Mouse (Mus musculus) forebrain, embryonic 13.5 days (tissue): ENCODE data around the gene Cdk5r1. TPM values are rescaled to one million over a fixed set of nuclear protein-coding genes. Genes with fewer than 3 reads are reported as not detected.

Experiments used
- ATAC-seq: fragments of 200-750 bp; cut with Nextera tagmentation; 2 replicates; pipeline ENCODE4 v1.8.0; 2017
- H3K27ac ChIP-seq: fragments of 300-500 bp; sonication (generic); 2 replicates; pipeline ENCODE4 v1.5.1; 2015; ENCODE audit warnings: inconsistent platforms, mild to moderate bottlenecking, moderate library complexity
- H3K27me3 ChIP-seq: fragments of 300-500 bp; sonication (generic); 2 replicates; pipeline ENCODE4 v1.6.1; 2015; ENCODE audit warnings: mild to moderate bottlenecking, inconsistent platforms
- H3K36me3 ChIP-seq: fragments of 300-500 bp; sonication (generic); 2 replicates; pipeline ENCODE4 v1.6.1; 2015; ENCODE audit warnings: mild to moderate bottlenecking, inconsistent platforms; ENCODE audit not compliant: poor library complexity, severe bottlenecking
- H3K4me1 ChIP-seq: fragments of 300-500 bp; sonication (generic); 2 replicates; pipeline ENCODE4 v1.6.1; 2015; ENCODE audit warnings: inconsistent platforms
- H3K4me2 ChIP-seq: fragments of 300-500 bp; sonication (generic); 2 replicates; pipeline ENCODE4 v1.6.1; 2015; ENCODE audit warnings: inconsistent platforms, mild to moderate bottlenecking, moderate library complexity
- H3K4me3 ChIP-seq: fragments of 300-500 bp; sonication (generic); 2 replicates; pipeline ENCODE4 v1.5.1; 2015; ENCODE audit warnings: mild to moderate bottlenecking, inconsistent platforms
- H3K9ac ChIP-seq: fragments of 300-500 bp; sonication (generic); 2 replicates; pipeline ENCODE4 v1.6.1; 2015; ENCODE audit warnings: mild to moderate bottlenecking, inconsistent platforms
- H3K9me3 ChIP-seq: fragments of 300-500 bp; sonication (generic); replicated peaks from 2 replicates; pipeline ENCODE4 v1.6.1; 2016; ENCODE audit warnings: inconsistent platforms
- whole genome bisulfite sequencing: fragments of 180-500 bp; shearing (Covaris S2); methylation state at CpG from one replicate; pipeline ENCODE4 v1.1.7; 2015; 5-methylcytosine and 5-hydroxymethylcytosine counted together
- polyA plus RNA-seq: library from polyadenylated mRNA; unstranded; fragments of >200 nt; fragmentation: Nextera tagmentation; extraction: Ambion mirVana; gene quantifications from 2 replicates; pipeline ENCODE4 v1.2.1, GENCODE M21; 2015

Cdk5r1 gene
- polyA plus RNA-seq, 1 experiment from 2014 or later, result 67.9 TPM

- H3K4me2 ChIP-seq, result peak overlapping the region; percentile 12
- no peaks in the 10 kb centered on the region for H3K36me3 ChIP-seq
- no peaks in the 10 kb centered on the region for H3K9me3 ChIP-seq
- ATAC-seq, result no peak
- H3K27ac ChIP-seq, result peak overlapping the region; percentile 57
- H3K4me1 ChIP-seq, result peaks cover 74% of the 10 kb centered on the region
- no peaks in the 10 kb centered on the region for H3K27me3 ChIP-seq
- WGBS, result 44% methylated on average over 19 of the region's 19 CpGs
- no peak overlapping the region for H3K4me3 ChIP-seq
- H3K9ac ChIP-seq, result 0 out of 2 replicates have a peak overlapping the region, but pooled peaks have one; percentile 19
Measured at GRCm38 (mm10) chr11:80508361-80509175, 31.7 kb downstream of the Cdk5r1 start.

- H3K36me3 ChIP-seq, result no peaks in the 10 kb centered on the region
- H3K4me1 ChIP-seq, result peaks cover 76% of the 10 kb centered on the region
- 72% methylated on average over 5 of the region's 5 CpGs for WGBS
- ATAC-seq, result no peak
- 0 out of 2 replicates have a peak overlapping the region, but pooled peaks have one; percentile 19 for H3K9ac ChIP-seq
- no peaks in the 10 kb centered on the region for H3K27me3 ChIP-seq
- H3K27ac ChIP-seq, result peak overlapping the region; percentile 54
- H3K9me3 ChIP-seq, result no peaks in the 10 kb centered on the region
- no peak overlapping the region for H3K4me3 ChIP-seq
- H3K4me2 ChIP-seq, result peak overlapping the region; percentile 12
Measured at GRCm38 (mm10) chr11:80509176-80509506, 32.3 kb downstream of the Cdk5r1 start.

DNA sequence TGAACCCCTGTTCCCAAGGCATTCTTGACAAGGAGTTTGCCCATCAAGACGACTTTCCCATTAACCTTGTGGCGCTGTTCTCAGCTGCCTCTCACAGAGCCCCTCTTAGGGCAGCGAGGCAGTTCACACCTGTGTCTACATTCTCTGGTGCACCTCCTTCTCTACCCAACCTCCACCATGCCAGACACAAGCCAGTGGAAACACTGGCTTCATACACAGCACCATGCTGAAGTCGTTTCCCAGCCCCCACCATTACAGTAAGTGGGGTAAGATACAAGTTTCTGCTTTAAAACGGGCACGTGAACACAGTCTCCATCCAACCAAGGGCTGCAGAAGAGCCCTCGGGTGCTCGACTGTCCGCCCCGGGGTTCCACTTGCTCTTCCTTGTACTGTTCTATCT is 33.3 kb downstream of the Cdk5r1 start:
- Histone ChIP-seq H3K9me3 (no peaks in the 10 kb centered on the region), H3K27me3 (no peaks in the 10 kb centered on the region), H3K36me3 (no peaks in the 10 kb centered on the region), H3K9ac (no peak overlapping the region), H3K4me3 (no peak overlapping the region), H3K4me1 (peaks cover 72% of the 10 kb centered on the region), H3K27ac (no peak overlapping the region), H3K4me2 (no peak overlapping the region)
- no peak for ATAC-seq
- 84% methylated on average over 10 of the region's 10 CpGs for WGBS

- Histone ChIP-seq H3K4me3 (no peak overlapping the region), H3K4me1 (peaks cover 80% of the 10 kb centered on the region), H3K9ac (0 out of 2 replicates have a peak overlapping the region, but pooled peaks have one; percentile 5), H3K27ac (0 out of 2 replicates have a peak overlapping the region, but pooled peaks have one; percentile 5), H3K27me3 (no peaks in the 10 kb centered on the region), H3K36me3 (no peaks in the 10 kb centered on the region), H3K4me2 (no peak overlapping the region), H3K9me3 (no peaks in the 10 kb centered on the region)
- WGBS, result 59% methylated on average over 19 of the region's 19 CpGs
- ATAC-seq, result no peak
Measured at GRCm38 (mm10) chr11:80512313-80513056, 35.7 kb downstream of the Cdk5r1 start.

DNA sequence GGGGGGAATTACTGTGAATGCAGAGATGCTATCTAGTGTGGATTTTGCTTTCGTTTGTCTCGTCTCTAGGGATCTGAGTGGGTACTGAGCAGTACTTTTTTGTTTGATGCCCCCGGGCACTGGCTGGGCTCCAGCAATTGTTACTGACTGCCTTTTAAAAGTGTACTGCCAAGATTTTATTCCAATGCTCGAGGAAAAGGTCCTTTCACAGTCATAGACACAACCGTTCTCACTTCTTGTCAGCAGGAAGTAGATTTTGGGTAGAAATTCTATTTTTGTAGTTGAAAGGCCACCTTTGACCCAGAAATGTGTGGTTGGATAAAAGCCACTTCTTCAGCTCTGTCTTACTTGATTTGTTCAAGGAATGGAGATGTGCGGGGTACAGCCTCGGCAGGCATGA is 37.0 kb downstream of the Cdk5r1 start:
- 52% methylated on average over 7 of the region's 7 CpGs for WGBS

GRCm38 (mm10) chr11:80515346-80515745 is 38.5 kb downstream of the Cdk5r1 start:
- Histone ChIP-seq H3K9me3 (no peaks in the 10 kb centered on the region), H3K27ac (peak overlapping the region; percentile 44; the same call in 1 of the 2 replicates), H3K27me3 (no peaks in the 10 kb centered on the region), H3K36me3 (no peaks in the 10 kb centered on the region), H3K9ac (no peak overlapping the region), H3K4me1 (peaks cover 81% of the 10 kb centered on the region), H3K4me2 (no peak overlapping the region), H3K4me3 (no peak overlapping the region)
- no peak for ATAC-seq
- WGBS, result 51% methylated on average over 1 of the region's 1 CpGs

More for the DNA sequence above, 37.0 kb downstream of the Cdk5r1 start:
- Histone ChIP-seq H3K36me3 (no peaks in the 10 kb centered on the region), H3K4me2 (no peak overlapping the region), H3K27ac (no peak overlapping the region), H3K27me3 (no peaks in the 10 kb centered on the region), H3K4me1 (peaks cover 82% of the 10 kb centered on the region), H3K9ac (no peak overlapping the region), H3K9me3 (no peaks in the 10 kb centered on the region), H3K4me3 (no peak overlapping the region)
- no peak for ATAC-seq

GRCm38 (mm10) chr11:80515895-80516294 is 39.1 kb downstream of the Cdk5r1 start:
- no peaks in the 10 kb centered on the region for H3K27me3 ChIP-seq
- H3K9ac ChIP-seq, result no peak overlapping the region
- peak overlapping the region; percentile 44 for H3K27ac ChIP-seq

DNA sequence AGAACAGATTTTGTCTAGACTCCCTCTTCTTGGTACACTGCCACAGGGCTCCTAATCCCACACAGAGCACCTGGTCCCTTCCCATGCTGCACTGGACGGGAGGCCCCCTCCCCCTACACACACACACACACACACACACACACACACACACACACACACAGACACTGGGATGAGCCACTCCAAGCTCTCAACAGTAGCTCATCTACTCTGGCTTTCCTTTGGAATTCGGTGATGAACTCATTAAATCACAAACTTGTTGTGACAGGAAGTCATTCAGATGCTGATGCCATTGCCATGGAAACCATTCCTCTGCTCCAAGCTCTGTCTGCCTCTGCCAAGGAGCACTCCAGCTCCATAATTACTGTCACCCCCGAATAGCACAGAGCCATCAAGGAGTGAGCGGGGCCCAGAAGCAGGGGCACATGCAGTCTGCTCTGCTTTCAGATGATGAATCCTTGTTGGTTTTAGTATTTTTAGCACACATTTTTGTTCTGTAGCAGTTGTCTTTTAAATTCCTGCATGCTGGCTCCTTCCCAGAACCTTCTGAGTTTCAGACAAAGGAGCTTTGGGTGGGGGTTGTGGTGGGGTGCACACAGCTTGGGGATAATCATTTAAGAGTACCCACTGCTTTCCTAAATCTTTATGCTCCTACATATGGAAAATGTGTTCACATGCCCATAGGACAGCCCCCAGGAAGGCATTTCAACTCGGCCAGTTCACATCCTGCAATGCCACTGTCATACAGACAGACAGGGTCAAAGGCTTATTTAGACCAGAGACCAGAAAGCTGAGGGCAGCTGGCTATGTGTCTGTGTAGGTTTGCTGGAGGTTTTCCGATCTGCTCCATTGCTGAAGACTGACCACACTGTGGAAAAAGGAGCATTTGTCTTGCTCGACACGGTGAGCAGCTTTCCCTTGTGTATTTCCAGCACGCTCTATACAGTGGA is 41.9 kb downstream of the Cdk5r1 start:
- no peak overlapping the region for H3K4me3 ChIP-seq
- ATAC-seq, result peak; percentile 99
- H3K27me3 ChIP-seq, result no peaks in the 10 kb centered on the region
- H3K4me1 ChIP-seq, result peaks cover 60% of the 10 kb centered on the region
- H3K9ac ChIP-seq, result peak overlapping the region; percentile 28
- H3K27ac ChIP-seq, result peak overlapping the region; percentile 96
- H3K36me3 ChIP-seq, result no peaks in the 10 kb centered on the region
- H3K9me3 ChIP-seq, result no peaks in the 10 kb centered on the region
- WGBS, result 20% methylated on average over 9 of the region's 9 CpGs
- H3K4me2 ChIP-seq, result peak overlapping the region; percentile 30

More at GRCm38 (mm10) chr11:80515895-80516294, 39.1 kb downstream of the Cdk5r1 start:
- H3K4me3 ChIP-seq, result no peak overlapping the region
- 76% methylated on average over 8 of the region's 8 CpGs for WGBS
- H3K9me3 ChIP-seq, result no peaks in the 10 kb centered on the region
- no peaks in the 10 kb centered on the region for H3K36me3 ChIP-seq
- H3K4me2 ChIP-seq, result no peak overlapping the region
- ATAC-seq, result no peak
- peaks cover 80% of the 10 kb centered on the region for H3K4me1 ChIP-seq

DNA sequence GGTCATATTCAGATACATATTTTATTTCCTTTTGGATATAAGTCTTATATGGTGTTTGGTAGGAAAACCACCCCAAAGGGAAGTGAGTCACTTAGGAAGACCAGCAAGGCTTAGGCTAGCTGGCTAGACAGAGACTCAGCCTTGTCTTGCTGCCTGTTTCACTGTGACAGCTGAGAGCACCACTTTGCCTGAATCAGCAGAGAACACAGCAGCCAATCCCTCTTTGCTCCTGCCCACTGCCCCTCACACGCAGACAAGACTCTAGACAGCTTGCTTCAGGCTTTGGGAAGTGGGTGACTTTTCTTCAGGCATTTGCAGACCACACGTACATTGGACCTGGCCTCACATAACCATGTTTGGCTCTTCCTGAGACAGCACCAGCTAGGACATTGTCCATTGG is 44.3 kb downstream of the Cdk5r1 start:
- 61% methylated on average over 2 of the region's 2 CpGs for WGBS
- Histone ChIP-seq H3K27me3 (no peaks in the 10 kb centered on the region), H3K27ac (peak overlapping the region; percentile 14; the same call in 1 of the 2 replicates), H3K36me3 (no peaks in the 10 kb centered on the region), H3K4me3 (no peak overlapping the region), H3K4me1 (peaks cover 47% of the 10 kb centered on the region), H3K9me3 (no peaks in the 10 kb centered on the region), H3K4me2 (no peak overlapping the region), H3K9ac (no peak overlapping the region)
- ATAC-seq, result no peak

DNA sequence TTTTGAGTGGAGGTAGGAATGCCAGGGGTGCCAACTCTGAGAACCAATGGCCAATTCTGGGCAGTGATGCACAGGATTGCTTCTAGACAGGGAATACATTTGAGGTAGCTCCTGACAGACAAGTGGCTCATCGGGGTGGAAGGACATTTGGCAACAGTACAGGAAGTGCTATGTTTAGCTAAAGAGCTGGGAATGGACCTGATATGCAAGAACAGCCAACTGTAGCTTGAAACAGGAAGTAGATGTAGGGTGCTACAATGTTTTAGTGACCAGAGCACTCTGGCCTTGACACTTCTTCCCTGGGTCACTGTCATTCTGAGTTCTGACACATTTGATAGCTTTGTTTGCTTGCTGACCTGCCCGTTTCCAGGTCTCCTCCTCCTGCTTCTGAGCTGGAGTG is 46.0 kb downstream of the Cdk5r1 start:
- ATAC-seq, result no peak
- H3K9ac ChIP-seq, result no peak overlapping the region
- no peaks in the 10 kb centered on the region for H3K9me3 ChIP-seq
- no peaks in the 10 kb centered on the region for H3K36me3 ChIP-seq
- 73% methylated on average over 2 of the region's 2 CpGs for WGBS
- H3K4me2 ChIP-seq, result no peak overlapping the region
- no peak overlapping the region for H3K4me3 ChIP-seq
- peaks cover 32% of the 10 kb centered on the region for H3K4me1 ChIP-seq
- H3K27ac ChIP-seq, result no peak overlapping the region
- H3K27me3 ChIP-seq, result no peaks in the 10 kb centered on the region

DNA sequence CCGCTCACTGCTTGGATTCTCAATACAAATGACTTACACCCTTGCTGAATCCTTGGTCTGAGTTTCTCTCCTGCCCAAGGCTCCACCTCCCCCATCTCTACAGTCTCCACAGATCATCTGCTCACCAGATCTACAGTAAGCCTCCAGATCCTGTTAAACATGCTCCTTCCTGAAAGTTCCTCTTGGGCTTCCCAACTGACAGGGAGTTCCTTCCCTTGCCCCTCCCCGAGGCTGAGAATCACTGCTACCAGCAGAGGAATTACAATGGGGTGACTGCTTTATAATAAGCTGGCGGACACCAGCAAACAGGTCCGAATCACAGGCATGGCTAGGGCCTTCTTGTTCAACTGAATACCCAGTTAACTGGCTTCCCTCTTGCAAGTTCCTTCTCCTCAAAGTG is 46.6 kb downstream of the Cdk5r1 start:
- Histone ChIP-seq H3K27ac (no peak overlapping the region), H3K4me2 (no peak overlapping the region), H3K27me3 (no peaks in the 10 kb centered on the region), H3K9ac (no peak overlapping the region), H3K4me1 (peaks cover 27% of the 10 kb centered on the region), H3K4me3 (no peak overlapping the region), H3K9me3 (no peaks in the 10 kb centered on the region), H3K36me3 (no peaks in the 10 kb centered on the region)
- WGBS, result 66% methylated on average over 4 of the region's 4 CpGs
- no peak for ATAC-seq
